Mouse (Mus musculus): ENCODE results near the gene Cdc45. TPM values are rescaled to one million over a fixed set of nuclear protein-coding genes. Genes with fewer than 3 reads are reported as not detected.
A peak's percentile ranks its signal among the peaks of the same experiment; 100 is the strongest.
"Not testable (repeated sequence)": the region's sequence is repeated elsewhere in the genome, so short reads cannot be mapped to it uniquely, and the experiment has no call there.

The Cdc45 gene
- total RNA-seq (2014; rRNA removed) = 3.3 and 4.8 TPM in 2 replicates
- polyA plus RNA-seq (2015; fragmentation: Nextera tagmentation; extraction: Ambion mirVana) = 2.8 and 3.0 TPM in 2 replicates

DNA sequence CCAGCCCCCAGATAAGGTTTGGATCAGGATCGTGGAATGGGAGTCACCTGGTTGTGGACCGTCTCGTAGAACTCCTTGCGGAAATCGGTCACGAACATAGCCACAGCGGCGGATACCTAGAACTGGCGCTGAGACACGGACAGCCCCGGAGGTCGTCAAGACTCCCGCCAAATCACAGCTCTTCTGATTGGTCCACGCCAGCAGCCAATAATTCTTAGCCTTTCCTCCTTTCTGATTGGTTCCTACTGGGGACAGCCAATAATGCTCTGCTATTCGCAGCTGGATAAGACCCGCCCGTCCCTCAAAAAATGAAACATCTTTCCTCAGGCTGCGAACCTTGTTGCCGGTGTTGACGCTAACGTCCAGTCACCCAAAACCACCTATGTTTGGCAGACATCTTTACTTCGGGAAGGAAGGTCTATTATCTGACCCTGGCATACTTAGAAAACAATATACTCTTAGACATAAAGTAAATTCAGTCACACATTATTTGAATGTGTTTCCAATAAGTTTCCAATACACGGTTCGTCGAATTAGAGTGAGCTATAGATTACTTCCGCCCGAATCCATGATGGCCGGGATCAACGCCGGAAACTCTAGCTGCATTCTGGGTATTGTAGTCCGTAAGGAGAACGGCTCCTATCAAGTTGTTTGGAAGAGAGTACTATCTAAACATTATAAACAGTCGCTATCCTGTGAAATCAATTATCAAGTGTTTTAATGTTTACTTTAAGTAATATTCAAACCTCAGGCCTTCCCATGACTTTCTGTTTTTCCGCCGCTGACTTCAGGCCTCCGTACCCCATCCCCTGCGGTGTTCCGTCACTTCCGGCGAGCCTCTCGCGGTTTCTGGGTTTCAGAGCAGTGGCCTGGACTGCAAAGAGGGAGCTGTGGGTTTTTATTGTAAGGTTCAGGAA, at the start of gene Cdc45, which contains the start of gene Ufd1:
Cdc45 (minus strand) TSS at position 520 of the 917 bp plus-strand sequence.
Ufd1 (plus strand) TSS at position 312 of the 917 bp plus-strand sequence.
- ATAC-seq (ENCODE audit: low FRiP score) (peak; percentile 97), DNase-seq (ENCODE audit: low spot score) (peak; percentile 98)
- H3K4me2 ChIP-seq (ENCODE audit: low read depth, low read length, poor library complexity, severe bottlenecking) = peak within 1 kb of the TSS; percentile 88
- H3K9ac ChIP-seq (replicated peaks; ENCODE audit: low read length, poor library complexity, severe bottlenecking) = peak within 1 kb of the TSS; percentile 83
- peak within 1 kb of the TSS; percentile 65 for H3K27ac ChIP-seq (ENCODE audit: low read depth, low read length)
- TF ChIP-seq CTCF (IDR thresholded peaks at IDR 0.05) = no peak
- H3K4me1 ChIP-seq (ENCODE audit: insufficient read depth, low read length) = peaks cover 10% of the 10 kb centered on the region
- H3K36me3 ChIP-seq (ENCODE audit: insufficient read depth, low read length) = peaks cover 13% of the 10 kb centered on the region; the same call in 1 of the 2 replicates
- under 1% methylated on average over 42 of the region's 42 CpGs for WGBS
- H3K27me3 ChIP-seq (ENCODE audit: insufficient read depth, low read length) = no peaks in the 10 kb centered on the region
- no peaks in the 10 kb centered on the region for H3K9me3 ChIP-seq (ENCODE audit: low read length)
- peak within 1 kb of the TSS; percentile 87 for H3K4me3 ChIP-seq (ENCODE audit: low read depth, low read length)

DNA sequence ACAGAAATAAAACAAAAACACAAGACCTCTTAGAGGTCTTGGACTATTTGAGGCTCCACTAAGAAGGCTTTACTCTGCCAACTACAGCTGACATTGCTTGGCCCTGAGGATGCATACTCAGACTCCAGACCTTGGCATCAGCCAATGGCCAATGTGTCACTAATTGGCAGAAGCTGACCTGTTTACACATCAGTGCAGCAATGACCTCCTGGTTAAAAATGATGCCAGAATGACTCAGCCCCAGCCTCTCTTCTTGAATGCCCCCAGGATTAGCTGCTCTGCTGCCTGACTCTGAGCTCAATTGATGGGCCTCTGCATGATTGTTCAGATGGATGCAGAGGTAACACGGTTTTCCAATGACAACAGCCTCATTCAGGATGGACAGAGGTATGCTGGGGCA, 48.4 kb upstream of the Cdc45 start:
- Histone ChIP-seq H3K4me1 (ENCODE audit: insufficient read depth, low read length) (no peaks in the 10 kb centered on the region), H3K36me3 (ENCODE audit: insufficient read depth, low read length) (no peaks in the 10 kb centered on the region), H3K9ac (replicated peaks; ENCODE audit: low read length, poor library complexity, severe bottlenecking) (no peak overlapping the region), H3K9me3 (ENCODE audit: low read length) (no peaks in the 10 kb centered on the region), H3K4me3 (ENCODE audit: low read depth, low read length) (no peak overlapping the region), H3K4me2 (ENCODE audit: low read depth, low read length, poor library complexity, severe bottlenecking) (no peak overlapping the region), H3K27me3 (ENCODE audit: insufficient read depth, low read length) (no peaks in the 10 kb centered on the region), H3K27ac (ENCODE audit: low read depth, low read length) (no peak overlapping the region)
- peak; percentile 26 for DNase-seq (ENCODE audit: low spot score)
- ATAC-seq (ENCODE audit: low FRiP score) = no peak
- 48% methylated on average over 1 of the region's 1 CpGs for WGBS
- no peak for TF ChIP-seq CTCF (IDR thresholded peaks at IDR 0.05)

DNA sequence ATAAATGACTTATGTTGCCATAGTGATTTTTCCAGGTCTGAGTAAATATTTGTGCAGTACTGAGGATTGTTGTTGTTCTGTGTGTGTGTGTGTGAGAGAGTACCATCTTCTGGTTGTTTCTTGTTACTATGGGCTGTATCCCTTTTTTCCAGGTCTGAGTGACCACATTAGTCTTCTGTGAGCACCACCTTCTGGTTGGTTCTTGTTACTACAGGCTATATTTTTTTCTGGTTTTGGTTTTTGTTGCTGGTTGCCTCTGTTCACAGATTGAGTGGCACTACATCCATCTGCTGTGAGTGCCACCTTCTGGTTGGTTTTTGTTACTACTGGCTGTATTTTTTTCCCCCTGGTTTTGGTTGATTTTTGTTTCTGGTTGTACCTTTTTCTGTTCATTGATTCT, 46.8 kb upstream of the Cdc45 start:
- Histone ChIP-seq H3K9ac (replicated peaks; ENCODE audit: low read length, poor library complexity, severe bottlenecking) (no peak overlapping the region), H3K27ac (ENCODE audit: low read depth, low read length) (no peak overlapping the region), H3K4me2 (ENCODE audit: low read depth, low read length, poor library complexity, severe bottlenecking) (no peak overlapping the region), H3K27me3 (ENCODE audit: insufficient read depth, low read length) (no peaks in the 10 kb centered on the region), H3K9me3 (ENCODE audit: low read length) (no peaks in the 10 kb centered on the region), H3K4me3 (ENCODE audit: low read depth, low read length) (no peak overlapping the region), H3K4me1 (ENCODE audit: insufficient read depth, low read length) (no peaks in the 10 kb centered on the region), H3K36me3 (ENCODE audit: insufficient read depth, low read length) (no peaks in the 10 kb centered on the region)
- ATAC-seq (ENCODE audit: low FRiP score) (peak; percentile 87), DNase-seq (ENCODE audit: low spot score) (peak; percentile 88)
- TF ChIP-seq CTCF (IDR thresholded peaks at IDR 0.05) = peak; percentile 79

DNA sequence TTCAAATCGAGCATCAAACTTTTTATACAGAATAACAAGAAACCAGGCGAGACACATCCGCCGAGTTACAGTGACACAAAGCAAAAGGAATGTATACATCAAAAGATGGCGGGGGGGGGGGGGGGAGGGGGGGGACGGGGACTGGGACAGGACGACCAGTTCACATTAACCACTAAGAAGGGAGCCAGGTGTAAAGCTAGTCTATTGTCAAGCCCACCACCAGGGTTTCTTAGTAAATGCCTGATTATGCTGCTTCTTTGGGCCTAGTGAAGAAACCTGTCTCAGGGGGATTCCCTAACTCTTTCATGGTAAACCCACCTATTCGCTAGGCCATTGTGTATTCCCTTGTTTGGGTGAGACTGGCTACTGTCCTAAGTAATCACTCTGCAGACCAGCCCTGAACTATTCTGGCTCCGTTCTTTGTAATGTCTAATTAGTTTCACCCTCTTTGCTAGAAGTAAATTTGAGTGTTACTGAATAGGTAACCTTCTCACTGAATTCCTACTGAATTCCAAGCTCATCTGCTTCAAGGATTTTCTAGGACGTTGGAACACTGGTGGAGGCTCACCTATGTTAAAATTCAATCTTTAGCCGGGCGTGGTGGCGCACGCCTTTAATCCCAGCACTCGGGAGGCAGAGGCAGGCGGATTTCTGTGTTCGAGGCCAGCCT, 37.9 kb upstream of the Cdc45 start:
- H3K27me3 ChIP-seq (ENCODE audit: insufficient read depth, low read length); H3K9me3 ChIP-seq (ENCODE audit: low read length); H3K4me1 ChIP-seq (ENCODE audit: insufficient read depth, low read length); DNase-seq (ENCODE audit: low spot score); ATAC-seq (ENCODE audit: low FRiP score); H3K9ac ChIP-seq (replicated peaks; ENCODE audit: low read length, poor library complexity, severe bottlenecking); H3K36me3 ChIP-seq (ENCODE audit: insufficient read depth, low read length); H3K4me3 ChIP-seq (ENCODE audit: low read depth, low read length); H3K27ac ChIP-seq (ENCODE audit: low read depth, low read length); H3K4me2 ChIP-seq (ENCODE audit: low read depth, low read length, poor library complexity, severe bottlenecking): not testable (repeated sequence)
- WGBS = 91% methylated on average over 15 of the region's 17 CpGs

DNA sequence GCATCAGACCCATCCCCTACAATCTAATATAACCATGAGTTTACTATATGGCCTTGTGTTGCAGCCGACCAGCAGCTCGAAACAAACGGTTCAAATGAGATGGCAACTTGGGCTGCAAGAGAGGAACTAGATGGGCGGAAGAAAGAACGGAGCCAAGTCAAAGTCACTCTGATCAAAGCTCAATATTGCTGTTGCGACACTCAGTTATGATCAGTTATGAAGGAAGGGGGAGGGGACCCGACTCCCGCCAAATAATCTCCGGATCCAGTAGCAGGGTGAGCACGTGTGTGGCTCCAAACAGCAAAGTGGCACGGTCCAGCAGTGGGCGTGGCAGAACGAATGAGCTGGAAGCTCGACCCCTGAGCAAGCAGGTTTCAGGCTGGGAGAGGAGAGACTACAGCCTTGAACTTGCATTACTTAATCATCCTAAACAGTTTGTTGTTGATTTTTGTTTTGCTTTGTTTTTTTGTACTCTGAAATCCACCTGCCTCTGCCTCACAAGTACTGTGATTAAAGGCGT, 34.6 kb upstream of the Cdc45 start:
- WGBS = 93% methylated on average over 15 of the region's 15 CpGs
- H3K9ac ChIP-seq (replicated peaks; ENCODE audit: low read length, poor library complexity, severe bottlenecking) = no peak overlapping the region
- H3K9me3 ChIP-seq (ENCODE audit: low read length) = no peaks in the 10 kb centered on the region
- no peaks in the 10 kb centered on the region for H3K27me3 ChIP-seq (ENCODE audit: insufficient read depth, low read length)
- no peaks in the 10 kb centered on the region for H3K36me3 ChIP-seq (ENCODE audit: insufficient read depth, low read length)
- DNase-seq (ENCODE audit: low spot score) (no peak), ATAC-seq (ENCODE audit: low FRiP score) (no peak)
- H3K4me2 ChIP-seq (ENCODE audit: low read depth, low read length, poor library complexity, severe bottlenecking) = no peak overlapping the region
- H3K27ac ChIP-seq (ENCODE audit: low read depth, low read length) = no peak overlapping the region
- TF ChIP-seq CTCF (IDR thresholded peaks at IDR 0.05) = no peak
- H3K4me1 ChIP-seq (ENCODE audit: insufficient read depth, low read length) = no peaks in the 10 kb centered on the region
- no peak overlapping the region for H3K4me3 ChIP-seq (ENCODE audit: low read depth, low read length)

Data from midbrain, postnatal 0 days (tissue).